Mouse (Mus musculus) spleen, adult 2 months (tissue): Measurements from ENCODE around the gene Gm32742. TPM values are rescaled to one million over a fixed set of nuclear protein-coding genes. Genes with fewer than 3 reads are reported as not detected.

Source experiments
- DNase-seq, 2 experiments: peaks; one replicate each; pipeline versions ENCODE4 v3.0.0 to v3.0.0-alpha.2; 2012 to 2021; ENCODE audit warnings: low spot score in 2 of 2, low read depth in 1 of 2
- H3K27ac ChIP-seq: fragments of 200-500 bp; 2 replicates; pipeline ENCODE4 v1.5.1; 2012; ENCODE audit warnings: low read length, inconsistent platforms; ENCODE audit not compliant: insufficient read depth
- H3K27me3 ChIP-seq: fragments of 200-500 bp; 2 replicates; pipeline ENCODE4 v1.6.1; 2012; ENCODE audit warnings: mild to moderate bottlenecking, moderate library complexity, low read length, inconsistent platforms; ENCODE audit not compliant: control insufficient read depth, insufficient read depth
- H3K36me3 ChIP-seq: fragments of 200-500 bp; 2 replicates; pipeline ENCODE4 v1.6.1; 2012; ENCODE audit warnings: mild to moderate bottlenecking, low read length, inconsistent platforms; ENCODE audit not compliant: control insufficient read depth, insufficient read depth
- H3K4me1 ChIP-seq: fragments of 200-500 bp; 2 replicates; pipeline ENCODE4 v1.6.1; 2011; ENCODE audit warnings: inconsistent platforms; ENCODE audit not compliant: control insufficient read depth, insufficient read depth, insufficient read length
- H3K4me3 ChIP-seq: fragments of 200-500 bp; 2 replicates; pipeline ENCODE4 v1.5.1; 2011; ENCODE audit warnings: mild to moderate bottlenecking, inconsistent platforms; ENCODE audit not compliant: insufficient read depth, insufficient read length; ENCODE audit errors: extremely low read depth
- CTCF ChIP-seq: fragments of 200-500 bp; IDR thresholded peaks from 2 replicates; pipeline ENCODE4 v1.5.1; 2011; ENCODE audit warnings: mild to moderate bottlenecking, inconsistent platforms; ENCODE audit not compliant: insufficient read depth, insufficient read length, insufficient replicate concordance; ENCODE audit errors: extremely low read depth
- POLR2A ChIP-seq: fragments of 200-500 bp; IDR thresholded peaks from 2 replicates; pipeline ENCODE4 v1.6.1; 2011; ENCODE audit warnings: low read depth, low read length, inconsistent platforms
- whole genome bisulfite sequencing: fragments of 180-500 bp; shearing (Covaris S2); methylation state at CpG from one replicate; pipeline ENCODE4 v1.1.7; 2018; 5-methylcytosine and 5-hydroxymethylcytosine counted together
- polyA plus RNA-seq: library from polyadenylated mRNA; depleted of rRNA; stranded (reverse); fragments of >200 nt; gene quantifications from 2 replicates; pipeline ENCODE4 v1.2.3, GENCODE M21; 2012; rRNA removed

The Gm32742 gene
- polyA plus RNA-seq: 0.02 and 0.06 TPM in 2 replicates

DNA sequence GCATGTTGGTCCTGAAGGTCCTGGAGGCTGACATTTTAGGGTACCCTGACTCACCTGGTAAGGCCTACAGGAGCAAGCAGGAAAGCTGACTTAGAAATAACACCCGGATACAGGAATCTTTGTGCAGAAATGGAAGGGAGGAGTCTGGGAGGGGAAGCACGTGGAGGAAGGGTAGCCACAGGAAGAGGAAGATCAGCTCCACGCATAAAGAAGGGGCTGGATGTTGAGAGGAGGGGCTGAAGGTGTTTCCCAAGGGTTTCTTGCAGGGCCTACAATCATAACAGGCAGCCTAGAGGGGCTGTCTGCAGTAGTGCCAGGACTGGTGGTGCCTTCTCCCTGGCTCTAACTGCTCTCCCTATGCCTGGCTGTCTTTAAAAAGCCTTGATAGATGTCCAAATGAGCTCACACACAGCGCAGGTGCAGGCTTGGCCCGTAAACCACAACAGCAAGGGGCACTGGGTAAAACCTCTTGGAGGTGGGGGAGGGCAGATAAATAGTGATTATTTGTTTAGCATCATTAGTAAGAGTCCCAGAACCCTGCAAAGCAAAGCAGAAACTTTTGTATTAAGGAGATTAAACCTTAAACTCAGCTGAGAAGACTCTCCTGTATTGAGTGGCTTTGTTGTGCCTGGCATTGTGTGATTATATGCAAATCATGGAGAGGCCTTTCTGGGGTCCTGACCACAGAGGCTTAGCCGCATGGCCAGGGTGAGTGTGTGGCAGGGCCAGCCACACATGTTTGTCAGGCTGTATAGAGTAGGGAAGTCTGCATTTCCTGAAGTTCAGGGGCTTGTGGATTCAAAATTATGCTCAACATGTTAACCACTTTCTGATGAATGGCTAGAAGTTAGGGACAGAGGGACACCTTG lies at the start of gene Gm32742:
Gene Gm32742 (minus strand): TSS at position 206 of the 869 bp plus-strand sequence.
- H3K36me3 ChIP-seq: no peaks in the 10 kb centered on the region
- H3K4me3 ChIP-seq: no peak within 1 kb of the TSS
- TF ChIP-seq CTCF: no peak
- no peak for TF ChIP-seq POLR2A
- no peaks in the 10 kb centered on the region for H3K27me3 ChIP-seq
- no peak for DNase-seq
- WGBS: 5% methylated on average over 6 of the region's 6 CpGs
- 0 out of 2 replicates have a peak within 1 kb of the TSS, but pooled peaks have one; percentile 32 for H3K27ac ChIP-seq
- peaks cover 22% of the 10 kb centered on the region for H3K4me1 ChIP-seq

GRCm38 (mm10) chr9:51213729-51214237 lies 48.5 kb upstream of the Gm32742 start:
- DNase-seq: no peak
- no peaks in the 10 kb centered on the region for H3K36me3 ChIP-seq
- WGBS: 18% methylated on average over 6 of the region's 6 CpGs
- peak overlapping the region; percentile 73 for H3K4me3 ChIP-seq
- H3K27me3 ChIP-seq: no peaks in the 10 kb centered on the region
- H3K4me1 ChIP-seq: peaks cover 9% of the 10 kb centered on the region; the same call in 1 of the 2 replicates
- H3K27ac ChIP-seq: peak overlapping the region; percentile 87
- no peak for TF ChIP-seq CTCF
- no peak; the same call in 1 of the 2 replicates for TF ChIP-seq POLR2A

DNA sequence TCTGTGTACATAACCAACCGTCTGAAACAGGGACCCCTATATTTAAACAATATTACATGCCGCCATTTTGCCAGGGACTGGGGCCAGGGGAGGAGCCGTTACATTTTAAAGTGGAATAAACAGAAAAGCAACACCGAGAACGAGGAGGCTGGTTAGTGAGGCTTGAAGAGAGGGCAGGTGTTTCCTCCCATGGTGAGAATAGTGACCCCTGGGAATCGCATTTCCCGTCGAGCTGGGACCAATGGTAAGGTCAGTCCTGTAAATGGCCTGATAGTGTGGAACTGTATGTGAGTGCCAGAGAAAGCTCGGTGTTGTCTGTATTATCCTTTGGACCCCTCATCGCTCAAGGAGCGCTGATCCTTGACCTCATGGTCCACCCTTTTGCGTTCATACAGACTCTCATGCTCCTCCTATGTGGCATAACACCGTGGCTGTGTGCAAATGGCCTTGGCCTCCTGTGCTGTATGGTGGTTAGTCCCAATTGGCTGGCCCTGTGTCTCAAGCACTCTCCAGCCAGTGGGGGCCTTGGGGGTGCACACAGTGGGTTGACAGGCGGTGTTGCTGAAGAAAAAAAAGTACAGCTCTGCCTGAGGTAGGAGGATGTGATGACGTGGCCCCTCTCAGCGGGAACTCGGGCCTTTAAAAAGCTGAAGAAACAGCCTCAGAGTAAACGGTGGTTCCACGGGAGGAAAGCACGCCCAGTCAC lies 47.9 kb upstream of the Gm32742 start, which contains the start of gene Pou2af1:
Gene Pou2af1 (plus strand): TSS at position 686 of the 706 bp plus-strand sequence.
- DNase-seq: peak; percentile 83
- H3K4me1 ChIP-seq: peaks cover 7% of the 10 kb centered on the region; the same call in 1 of the 2 replicates
- peak within 1 kb of the TSS; percentile 73 for H3K4me3 ChIP-seq
- H3K27ac ChIP-seq: peak within 1 kb of the TSS; percentile 87
- H3K27me3 ChIP-seq: no peaks in the 10 kb centered on the region
- TF ChIP-seq CTCF: no peak
- peak; percentile 48; the same call in 1 of the 2 replicates for TF ChIP-seq POLR2A
- 35% methylated on average over 20 of the region's 20 CpGs for WGBS
- no peaks in the 10 kb centered on the region for H3K36me3 ChIP-seq

DNA sequence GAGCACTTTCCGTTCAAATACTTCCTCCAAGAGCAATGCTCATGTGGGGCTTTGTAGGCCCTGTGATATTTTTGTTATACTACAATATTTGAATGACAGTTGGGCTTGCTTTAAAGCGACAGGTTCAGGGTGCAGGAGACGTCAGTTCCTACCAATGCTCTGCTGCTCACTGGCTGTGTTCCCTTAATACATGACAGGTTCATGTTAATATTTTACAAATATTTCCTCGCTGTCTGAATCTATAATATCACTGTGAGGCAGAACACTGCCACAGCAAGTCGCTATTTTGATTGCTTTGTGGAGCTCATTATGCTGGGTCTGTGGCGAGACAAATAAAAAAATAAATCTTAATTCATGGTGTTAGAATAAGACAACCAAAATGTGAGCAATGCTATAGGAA lies 45.9 kb upstream of the Gm32742 start:
- 39% methylated on average over 6 of the region's 6 CpGs for WGBS
- Histone ChIP-seq H3K27ac (peak overlapping the region; percentile 87; the same call in 1 of the 2 replicates), H3K4me1 (peaks cover 7% of the 10 kb centered on the region; the same call in 1 of the 2 replicates), H3K36me3 (no peaks in the 10 kb centered on the region), H3K27me3 (no peaks in the 10 kb centered on the region), H3K4me3 (no peak overlapping the region)
- TF ChIP-seq CTCF: no peak
- TF ChIP-seq POLR2A: no peak
- no peak for DNase-seq

- peaks cover 9% of the 10 kb centered on the region; the same call in 1 of the 2 replicates for H3K4me1 ChIP-seq
- TF ChIP-seq CTCF (no peak), POLR2A (no peak)
- DNase-seq: no peak
- 79% methylated on average over 2 of the region's 2 CpGs for WGBS
- H3K4me3 ChIP-seq: no peak overlapping the region
- no peak overlapping the region for H3K27ac ChIP-seq
- H3K36me3 ChIP-seq: no peaks in the 10 kb centered on the region
- no peaks in the 10 kb centered on the region for H3K27me3 ChIP-seq
These were observed 43.6 kb upstream of the Gm32742 start for GRCm38 (mm10) chr9:51208974-51209332.

- H3K27ac ChIP-seq: no peak overlapping the region
- 46% methylated on average over 4 of the region's 4 CpGs for WGBS
These were observed 29.5 kb upstream of the Gm32742 start for GRCm38 (mm10) chr9:51194790-51195189.

More at GRCm38 (mm10) chr9:51194790-51195189, 29.5 kb upstream of the Gm32742 start:
- H3K4me3 ChIP-seq: no peak overlapping the region
- no peaks in the 10 kb centered on the region for H3K36me3 ChIP-seq
- H3K4me1 ChIP-seq: no peaks in the 10 kb centered on the region
- DNase-seq: no peak
- TF ChIP-seq POLR2A (no peak), CTCF (no peak)
- no peaks in the 10 kb centered on the region for H3K27me3 ChIP-seq
